Mouse (Mus musculus): ENCODE data around the gene Sprr2h. TPM values are rescaled to one million over a fixed set of nuclear protein-coding genes. Genes with fewer than 3 reads are reported as not detected.

The Sprr2h gene
- not detected for total RNA-seq (2022)

- no peak for DNase-seq (ENCODE audit: low spot score in 2 of 2)
Observed at GRCm38 (mm10) chr3:92385385-92385784, at the start of gene Sprr2h. Gene Sprr2h (plus strand): TSS chr3:92385685.

- DNase-seq (ENCODE audit: low spot score in 2 of 2), result no peak
Observed at GRCm38 (mm10) chr3:92336278-92336677, 49.2 kb upstream of the Sprr2h start.

GRCm38 (mm10) chr3:92338840-92339239 lies 46.6 kb upstream of the Sprr2h start, which contains the start of gene Sprr2d:
Gene Sprr2d (plus strand): TSS chr3:92339140.
- no peak for DNase-seq (ENCODE audit: low spot score in 2 of 2)

- DNase-seq (ENCODE audit: low spot score in 2 of 2), result no peak
Observed at GRCm38 (mm10) chr3:92351843-92352242, 33.6 kb upstream of the Sprr2h start, which contains the start of gene Sprr2e. Gene Sprr2e (plus strand): TSS chr3:92352143.

- no peak for DNase-seq (ENCODE audit: low spot score in 2 of 2)
Observed at GRCm38 (mm10) chr3:92361619-92362018, 23.9 kb upstream of the Sprr2h start.

- no peak for DNase-seq (ENCODE audit: low spot score in 2 of 2)
Observed at GRCm38 (mm10) chr3:92364887-92365286, 20.6 kb upstream of the Sprr2h start, which contains the start of gene Sprr2f. Gene Sprr2f (plus strand): TSS chr3:92365187.

GRCm38 (mm10) chr3:92373613-92374012 lies 11.9 kb upstream of the Sprr2h start:
- no peak for DNase-seq (ENCODE audit: low spot score in 2 of 2)

GRCm38 (mm10) chr3:92394301-92394700 lies 8.8 kb downstream of the Sprr2h start:
- DNase-seq (ENCODE audit: low spot score in 2 of 2), result no peak

- no peak for DNase-seq (ENCODE audit: low spot score in 2 of 2)
Observed at GRCm38 (mm10) chr3:92407691-92408090, 22.2 kb downstream of the Sprr2h start, which contains the start of gene Sprr2i. Gene Sprr2i (plus strand): TSS chr3:92407991.

- no peak for DNase-seq (ENCODE audit: low spot score in 2 of 2)
Observed at GRCm38 (mm10) chr3:92417782-92418181, 32.3 kb downstream of the Sprr2h start, which contains the start of gene Sprr2j-ps. Gene Sprr2j-ps (plus strand): TSS chr3:92418082.

GRCm38 (mm10) chr3:92429323-92429722 lies 43.8 kb downstream of the Sprr2h start, which contains the start of gene Gm9774:
Gene Gm9774 (minus strand): TSS chr3:92429423.
- no peak for DNase-seq (ENCODE audit: low spot score in 2 of 2)

GRCm38 (mm10) chr3:92432282-92432681 lies 46.8 kb downstream of the Sprr2h start, which contains the start of gene Sprr2k:
Gene Sprr2k (plus strand): TSS chr3:92432582.
- DNase-seq (ENCODE audit: low spot score in 2 of 2), result no peak

Other genes with a start within 250 kb of the Sprr2h start
- not detected for gene Lelp1, start 242.9 kb upstream of the Sprr2h start, total RNA-seq (2022)
- gene Sprr2a1, start 169.9 kb upstream of the Sprr2h start, total RNA-seq (2022), result not detected
- not detected for gene Sprr2a2, start 169.8 kb upstream of the Sprr2h start, total RNA-seq (2022)
- not detected for gene Sprr2a3, start 100.3 kb upstream of the Sprr2h start, total RNA-seq (2022)
- not detected for gene Sprr2b, start 69.1 kb upstream of the Sprr2h start, total RNA-seq (2022)
- not detected for gene Sprr2d, start 46.5 kb upstream of the Sprr2h start, total RNA-seq (2022)
- gene Sprr2e, start 33.5 kb upstream of the Sprr2h start, total RNA-seq (2022), result not detected
- not detected for gene Sprr2f, start 20.5 kb upstream of the Sprr2h start, total RNA-seq (2022)
- not detected for gene Sprr2i, start 22.3 kb downstream of the Sprr2h start, total RNA-seq (2022)
- not detected for gene Sprr2j-ps, start 32.4 kb downstream of the Sprr2h start, total RNA-seq (2022)
- 1 to 10 TPM; 2.3 to 7.0 (median 3.9) TPM for gene Gm9774, start 43.7 kb downstream of the Sprr2h start, total RNA-seq (2022)
- gene Sprr2k, start 46.9 kb downstream of the Sprr2h start, total RNA-seq (2022), result not detected
- gene Sprr1b, start 53.1 kb downstream of the Sprr2h start, total RNA-seq (2022), result not detected
- gene Sprr3, start 73.0 kb downstream of the Sprr2h start, total RNA-seq (2022), result not detected
- not detected for gene Sprr1a, start 100.2 kb downstream of the Sprr2h start, total RNA-seq (2022)
- gene Sprr4, start 114.8 kb downstream of the Sprr2h start, total RNA-seq (2022), result not detected
- gene 2310046K23Rik, start 148.8 kb downstream of the Sprr2h start, total RNA-seq (2022), result not detected
- gene Ivl, start 188.1 kb downstream of the Sprr2h start, total RNA-seq (2022), result not detected
- gene Smcp, start 203.3 kb downstream of the Sprr2h start, total RNA-seq (2022), result not detected
- gene 2210017I01Rik, start 221.8 kb downstream of the Sprr2h start, total RNA-seq (2022), result not detected
- not detected for gene Lce6a, start 236.0 kb downstream of the Sprr2h start, total RNA-seq (2022)

Data from layer of hippocampus, adult 8-10 months (tissue).